Mouse (Mus musculus): ENCODE results near the gene Nfib.
A peak's percentile ranks its signal among the peaks of the same experiment; 100 is the strongest.

The Nfib gene

DNA sequence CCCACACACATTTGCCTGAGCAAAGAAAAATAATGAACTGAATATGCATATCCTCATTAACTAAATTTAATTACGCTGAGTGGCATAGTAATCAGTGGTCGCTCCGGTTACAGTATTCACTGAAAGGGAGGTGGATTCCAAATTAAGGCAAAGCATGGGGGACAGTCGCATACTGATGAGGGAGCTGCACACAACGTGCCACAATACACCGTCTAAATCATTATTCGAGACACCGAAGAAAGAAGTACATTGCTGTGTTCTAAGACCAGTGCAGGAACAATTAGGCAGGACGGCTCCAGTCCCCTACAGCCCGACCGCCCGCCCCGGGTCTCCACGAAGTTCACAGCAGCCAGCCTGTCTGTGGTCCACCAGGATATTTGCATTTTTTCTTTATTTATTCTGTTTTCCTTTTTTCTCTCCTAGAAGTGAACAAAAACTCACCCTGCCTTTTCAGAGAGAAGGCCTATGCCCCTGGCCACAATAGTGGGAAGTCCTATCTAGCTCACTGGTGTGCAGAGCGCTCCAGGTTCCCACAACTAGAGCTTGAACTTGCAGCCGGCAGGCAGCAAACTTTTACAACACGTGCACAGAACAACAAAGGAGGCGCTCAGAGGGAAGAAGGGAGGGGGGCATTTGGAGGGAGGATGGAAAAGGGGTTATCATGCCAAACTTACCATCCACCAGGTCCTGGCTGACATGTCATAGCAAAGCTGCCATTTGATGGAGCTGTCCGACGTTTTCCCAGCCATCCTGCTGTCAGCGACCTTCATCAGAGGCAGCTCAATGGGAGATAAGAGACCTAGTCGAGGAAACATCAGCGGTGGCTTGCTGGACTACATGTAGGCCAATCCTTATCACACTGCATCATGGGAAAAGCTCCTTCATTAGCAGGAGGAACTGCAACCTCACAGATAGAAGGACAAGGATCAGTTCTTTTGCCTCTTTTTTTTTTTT, at the start of gene Nfib:
TSS of gene Nfib (minus strand) at position 910 of the 954 bp plus-strand sequence.
- no peak for DNase-seq

DNA sequence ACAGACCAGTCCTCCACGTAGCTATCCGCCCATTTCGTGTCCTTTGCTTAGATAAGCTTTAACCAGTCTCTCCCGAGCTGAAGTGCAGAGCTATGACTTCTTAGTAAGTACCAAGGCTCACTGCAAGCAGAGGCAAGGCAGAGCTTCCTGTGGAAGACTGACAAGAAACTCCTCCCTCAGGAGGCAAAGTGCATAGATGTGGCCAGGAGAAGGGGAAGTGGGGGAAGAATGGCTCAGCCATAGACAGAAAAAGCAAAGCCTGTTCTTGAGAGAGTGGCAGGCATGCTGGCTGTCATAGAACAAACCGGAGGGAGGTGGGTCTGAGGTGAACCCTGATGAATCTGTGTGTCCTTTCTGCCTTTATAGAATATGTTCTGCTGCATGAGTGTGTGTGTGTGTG, 30.2 kb upstream of the Nfib start:
- DNase-seq = no peak

DNA sequence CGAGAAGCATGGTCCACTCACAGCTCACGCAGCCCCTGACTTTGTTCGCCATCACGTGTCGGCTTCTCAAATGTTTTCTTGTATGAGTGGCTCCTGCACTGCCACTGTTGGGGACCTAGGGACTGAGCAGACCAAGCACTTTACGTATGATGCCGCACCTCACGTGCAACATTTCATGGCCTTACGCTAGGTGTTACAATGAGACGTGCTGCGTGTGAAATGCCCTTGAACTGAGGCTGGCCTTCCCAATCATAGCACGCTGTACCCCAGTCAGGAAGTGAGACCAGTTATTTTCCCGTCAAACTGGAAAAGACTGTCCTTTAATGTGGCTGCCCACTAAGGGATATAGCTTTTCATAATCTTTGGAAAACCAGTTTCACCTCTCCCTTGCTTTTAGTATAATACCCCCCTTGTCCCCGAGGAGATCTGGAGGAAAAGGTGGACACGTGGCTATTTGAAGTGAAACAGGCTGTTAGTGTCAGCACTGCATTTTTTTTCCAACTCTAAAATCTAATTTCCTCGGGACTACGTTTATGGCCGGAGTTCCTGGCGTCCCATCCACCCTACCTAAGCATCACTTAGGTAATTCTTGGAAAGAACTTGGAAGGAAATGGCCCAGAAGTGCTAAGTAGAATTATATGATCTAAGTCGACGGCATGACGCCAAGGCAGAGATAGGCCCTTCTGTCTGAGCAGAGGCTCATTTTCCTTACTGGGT, 29.4 kb upstream of the Nfib start:
- no peak for DNase-seq

DNA sequence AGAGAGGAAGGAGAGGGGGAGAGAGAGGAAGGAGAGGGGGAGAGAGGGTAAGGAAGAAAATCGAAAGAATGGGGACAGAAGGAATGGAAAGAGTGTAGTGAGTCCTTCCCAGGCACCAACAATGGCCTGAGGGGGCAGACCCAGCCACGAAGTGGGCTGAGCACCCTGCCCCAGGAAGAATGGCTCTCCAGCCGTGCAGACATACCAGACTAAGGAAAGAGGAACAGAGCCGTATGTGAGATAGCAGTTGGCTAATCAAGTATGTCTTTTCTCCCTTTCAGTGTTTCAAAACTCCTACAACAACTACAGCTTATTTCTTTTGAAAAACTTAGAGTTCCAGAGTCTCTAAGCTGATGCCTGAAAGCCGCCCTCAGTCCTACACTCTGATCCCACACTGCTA, 28.8 kb upstream of the Nfib start:
- DNase-seq = no peak

DNA sequence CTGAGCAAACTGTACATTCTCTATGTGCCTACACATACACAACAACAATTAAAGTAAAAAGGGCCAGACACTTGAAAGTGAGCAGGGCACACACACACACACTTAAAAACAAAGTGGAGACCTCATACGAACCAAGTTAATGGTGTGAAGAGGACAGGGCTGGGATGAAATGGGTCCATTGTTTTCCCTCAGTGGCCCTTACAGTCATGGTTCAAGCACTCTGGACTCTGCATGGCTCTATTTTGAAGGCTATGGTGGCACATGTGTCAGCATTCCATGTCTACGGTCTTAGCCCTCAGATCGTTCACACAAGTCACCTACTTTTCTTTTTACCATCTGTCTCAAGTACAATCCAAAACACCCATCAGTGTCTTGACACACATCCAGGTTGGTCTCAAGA, 28.1 kb upstream of the Nfib start:
- no peak for DNase-seq

DNA sequence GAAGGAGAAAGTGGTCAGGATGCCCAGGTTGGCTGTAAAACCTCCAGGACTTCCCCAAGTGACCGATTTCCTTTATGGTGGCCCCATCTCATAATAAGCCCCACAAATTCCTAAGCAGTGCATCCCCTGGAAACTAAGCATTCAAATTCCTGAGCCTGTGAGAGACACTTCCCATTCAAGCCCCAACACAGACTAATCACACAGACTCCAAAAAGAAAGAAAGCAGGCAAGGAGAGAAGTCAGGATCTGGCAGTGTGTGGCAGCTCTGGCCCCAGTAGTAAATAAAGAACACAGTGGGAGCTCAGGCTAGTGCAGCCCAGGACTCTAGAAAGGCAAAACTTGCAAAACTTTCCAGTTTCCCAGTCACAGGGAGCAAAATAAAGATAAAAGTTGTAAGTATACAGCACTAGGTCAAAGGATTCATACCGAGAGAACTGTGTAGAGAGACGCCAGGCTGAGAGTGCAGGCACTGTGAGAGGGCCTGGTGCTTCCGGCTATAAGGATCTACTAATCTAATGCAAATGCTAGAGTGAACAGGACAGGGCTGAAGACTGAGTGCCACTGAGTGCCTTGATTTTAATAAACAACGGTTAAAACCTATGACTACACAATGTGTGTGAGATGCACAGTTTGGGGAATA, 24.8 kb upstream of the Nfib start:
- DNase-seq = no peak

DNA sequence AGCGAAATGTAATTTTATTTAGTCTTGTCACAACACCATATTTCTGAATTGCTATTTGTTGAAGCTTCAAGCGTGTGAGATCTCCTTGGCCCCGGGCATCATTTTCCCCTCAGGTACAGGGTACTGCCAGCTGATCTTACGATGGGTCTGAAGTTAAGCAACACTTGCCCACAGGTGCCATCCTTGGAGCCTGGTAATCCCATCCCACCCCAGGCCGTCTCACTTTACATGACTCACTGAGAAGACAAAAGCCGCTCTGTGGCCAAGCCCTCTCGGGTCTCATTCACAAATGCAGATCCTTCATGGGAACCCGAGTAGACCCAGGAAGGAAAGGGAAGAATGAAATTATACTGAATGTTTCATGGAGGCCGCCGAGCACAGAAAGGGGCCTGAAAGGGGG, 18.5 kb upstream of the Nfib start:
- DNase-seq = no peak

DNA sequence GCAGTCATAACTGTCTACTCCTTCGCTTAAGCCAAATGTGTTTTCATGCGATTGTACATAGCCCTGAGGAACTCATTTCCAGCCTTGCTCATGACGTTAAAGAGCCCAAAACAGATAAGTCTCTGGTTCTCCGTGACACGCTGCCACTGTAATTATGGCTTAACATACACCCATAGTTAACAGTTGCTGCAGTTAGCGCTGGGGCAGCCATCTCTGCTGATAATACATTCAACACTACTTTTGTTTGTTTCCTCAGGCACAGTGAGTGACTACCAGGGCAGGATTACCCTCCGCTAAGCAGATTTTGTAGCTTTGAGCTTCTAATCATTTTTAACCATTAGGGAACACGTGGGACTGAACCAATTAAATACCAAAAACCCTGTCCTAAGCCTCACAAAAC, 17.5 kb upstream of the Nfib start:
- DNase-seq = no peak

DNA sequence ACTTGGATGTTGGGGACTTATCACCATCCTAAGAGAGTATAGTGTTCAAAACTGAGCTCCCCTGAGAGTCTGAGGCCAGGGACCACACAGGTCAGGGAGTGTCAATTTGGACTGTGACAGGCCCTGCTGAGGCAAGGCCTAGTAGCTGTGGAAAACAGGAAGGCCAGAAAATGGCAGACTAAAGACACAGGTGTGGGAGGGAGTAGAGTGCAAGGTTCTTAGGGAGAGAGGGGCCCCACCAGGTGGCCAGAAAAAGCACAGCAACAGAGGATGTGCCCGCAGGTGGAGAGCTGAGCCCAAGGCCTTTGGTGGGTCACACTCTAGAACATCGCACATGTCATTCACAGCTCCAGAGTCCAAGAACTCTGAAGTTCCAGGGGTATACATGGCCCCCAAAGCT, 10.3 kb upstream of the Nfib start:
- DNase-seq = no peak

DNA sequence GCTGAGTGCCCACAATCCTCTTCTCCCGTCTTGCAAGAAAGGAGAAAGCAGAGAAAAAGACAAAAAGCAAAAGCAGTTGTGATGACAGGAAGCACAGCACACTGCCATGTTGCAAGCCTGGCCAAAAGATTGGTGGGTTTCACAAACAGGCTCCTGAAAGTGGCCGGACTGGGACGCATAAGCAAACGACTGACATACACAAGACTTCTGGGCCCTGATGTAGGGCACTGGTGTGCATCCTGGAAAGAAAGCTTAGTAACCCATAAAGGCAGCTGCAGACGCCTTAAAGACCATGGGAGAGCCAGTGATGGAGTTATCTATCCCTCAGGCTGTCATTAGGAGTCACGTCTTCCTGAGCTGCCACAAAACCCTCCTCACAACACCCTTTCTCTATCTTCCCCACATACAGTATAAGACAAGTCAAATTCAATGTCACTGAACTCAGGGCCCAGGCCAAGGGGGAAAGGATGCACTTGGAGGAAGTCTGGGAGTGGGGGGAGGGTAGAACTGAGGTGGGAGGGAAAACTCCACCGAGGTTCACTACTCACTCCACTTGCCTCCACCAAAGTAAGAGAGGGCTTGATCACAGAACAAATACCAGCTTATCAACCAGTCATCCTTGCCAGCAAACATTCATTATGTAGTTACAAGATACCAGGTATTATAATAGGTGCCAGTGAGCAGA, 6.2 kb upstream of the Nfib start:
- no peak for DNase-seq

DNA sequence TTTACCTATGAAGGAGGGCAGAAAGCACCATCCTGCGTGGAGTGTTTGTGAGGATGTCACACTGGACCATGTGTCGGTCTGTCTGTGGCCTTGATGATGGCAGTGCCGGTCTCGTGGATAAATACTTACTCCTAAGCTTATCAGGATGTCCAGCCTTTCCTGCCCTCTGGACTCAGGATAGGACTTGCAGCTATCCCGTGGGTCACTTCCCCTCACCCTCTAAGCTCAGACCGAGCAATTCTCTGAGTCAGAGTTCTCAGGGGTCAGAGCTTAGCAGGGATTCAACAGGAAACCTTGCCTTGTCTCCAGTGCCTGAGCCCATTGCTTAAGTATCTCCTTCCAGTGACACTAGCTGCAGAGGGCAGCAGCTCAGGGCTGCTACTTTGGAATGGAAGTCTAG, 4.1 kb upstream of the Nfib start:
- DNase-seq = peak in 1 of 2 experiments; percentile 5

DNA sequence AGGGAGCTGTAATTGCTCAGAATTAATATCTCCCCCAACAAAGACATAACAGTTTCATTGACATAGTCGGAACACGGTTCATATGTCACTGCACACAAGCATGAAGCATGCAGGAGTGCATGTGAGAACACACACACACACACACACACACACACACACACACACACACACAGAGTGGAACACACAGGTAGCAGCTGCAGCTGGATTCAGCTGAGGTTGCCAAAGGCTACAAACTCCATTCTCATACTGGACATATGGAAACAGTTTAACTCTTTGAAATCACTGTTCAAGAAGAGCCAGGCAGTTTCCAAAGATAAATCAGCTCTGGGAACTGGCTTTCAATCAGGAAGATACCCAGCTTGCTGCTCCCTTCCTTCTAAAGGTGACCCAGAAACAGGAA, 462 bp upstream of the Nfib start:
- DNase-seq = no peak

DNA sequence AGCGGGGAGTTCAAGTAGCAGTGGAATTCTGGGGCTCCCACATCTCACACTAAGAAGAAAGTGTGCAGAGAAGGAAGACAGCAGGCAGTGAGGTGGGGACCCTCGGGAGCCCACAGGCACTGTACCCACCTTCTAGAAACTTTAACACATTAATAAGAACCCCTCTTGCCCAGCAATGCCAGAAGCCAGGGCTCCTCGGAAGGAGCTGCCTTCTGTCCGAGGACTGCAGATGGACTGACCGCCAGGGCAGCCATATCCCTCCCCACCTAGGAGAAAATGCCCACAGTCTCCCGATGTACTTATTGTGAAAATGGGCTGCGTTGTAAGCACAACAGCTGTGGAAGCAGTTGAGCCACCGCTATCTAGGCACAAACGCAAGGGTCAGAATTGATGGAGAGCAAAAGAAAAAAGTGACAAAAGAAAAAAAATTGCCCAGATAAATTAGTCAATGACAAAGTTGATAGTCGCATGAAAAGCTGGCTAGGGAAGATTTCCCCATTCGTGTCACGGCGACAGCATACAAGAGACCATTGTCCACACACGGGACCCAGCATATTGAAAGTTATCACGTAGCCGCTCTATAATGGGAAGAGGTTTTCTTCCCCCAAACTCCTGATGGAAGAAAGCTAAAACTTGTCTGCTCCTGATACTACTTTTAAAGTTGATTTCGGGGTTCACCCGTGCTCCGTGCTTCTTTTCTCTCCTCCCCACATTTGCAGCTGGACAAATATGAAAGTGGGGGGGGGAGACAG, 1.3 kb downstream of the Nfib start:
- DNase-seq = no peak

DNA sequence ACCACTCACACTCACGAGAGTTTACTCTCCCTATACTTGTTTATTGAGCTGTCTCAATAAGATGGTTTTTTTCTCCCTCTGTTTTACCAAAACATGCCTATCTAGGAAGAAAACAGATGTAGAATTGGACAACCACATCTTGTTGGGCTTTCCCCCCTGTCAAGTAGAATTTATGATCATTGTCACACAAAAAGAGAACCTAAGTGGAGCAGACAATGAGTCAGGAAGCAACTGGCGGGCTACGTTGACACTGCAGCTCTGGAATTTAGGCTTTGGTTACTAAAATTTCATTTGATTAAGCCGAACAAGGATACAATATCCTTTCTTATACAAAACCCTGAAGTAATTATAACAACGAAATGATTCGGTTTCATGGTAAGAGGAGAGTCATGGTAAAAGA, 2.7 kb downstream of the Nfib start:
- no peak for DNase-seq

DNA sequence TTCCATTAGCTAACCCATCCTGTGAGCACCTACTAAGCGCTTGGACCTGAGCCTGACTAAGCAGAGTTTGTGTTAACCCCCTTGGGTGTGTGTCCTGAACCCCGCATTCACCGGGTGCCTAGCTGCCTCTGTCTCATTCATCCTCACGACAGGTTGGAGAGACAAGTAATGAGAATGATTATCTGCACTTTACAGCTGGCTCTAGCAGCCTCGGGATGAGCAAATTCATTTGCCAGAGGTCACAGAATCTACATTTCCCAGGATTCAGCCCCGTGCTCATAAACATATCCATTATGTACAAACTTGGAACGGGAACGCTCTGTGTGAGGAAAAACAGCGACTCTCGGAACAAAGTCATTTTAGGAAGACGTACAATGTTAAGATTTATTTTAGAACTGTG, 6.0 kb downstream of the Nfib start:
- DNase-seq = no peak

DNA sequence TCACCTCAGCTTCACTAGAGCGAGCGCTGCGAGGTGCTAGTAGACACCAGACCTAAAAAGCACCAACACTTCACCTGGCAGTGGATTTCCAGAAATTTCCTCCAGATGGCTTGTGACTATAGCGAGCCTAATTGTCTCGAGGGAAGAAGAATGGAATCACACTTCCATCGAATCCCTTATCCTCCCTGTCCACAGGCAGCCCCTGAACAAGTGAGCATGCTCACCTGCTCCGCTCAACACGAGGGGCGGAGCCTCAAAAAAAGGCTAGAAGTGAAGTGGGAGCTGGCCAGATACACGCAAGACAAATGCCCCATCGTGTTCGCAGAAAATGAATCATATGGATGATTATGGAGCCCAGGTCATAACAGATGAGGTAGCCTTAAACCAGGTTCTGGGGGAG, 6.9 kb downstream of the Nfib start:
- DNase-seq = no peak

DNA sequence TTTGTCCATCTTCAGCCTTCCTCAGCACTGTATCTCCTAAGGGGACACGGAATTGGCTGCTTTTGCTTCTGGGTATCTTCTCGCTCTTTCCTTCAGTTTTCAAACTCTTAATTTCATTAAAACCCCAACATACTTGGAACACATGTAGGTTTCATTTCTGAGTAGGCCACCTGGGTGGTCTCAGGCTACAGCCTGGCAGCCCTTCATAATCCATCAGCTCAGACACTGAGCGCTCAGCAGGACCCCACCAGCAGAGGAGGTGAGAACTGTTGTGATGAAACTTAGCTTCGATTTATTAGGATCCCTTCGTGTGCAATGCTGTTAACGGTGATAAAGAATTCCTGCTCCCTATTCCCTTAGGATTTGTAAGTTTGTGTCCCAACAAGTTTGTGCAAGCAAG, 8.4 kb downstream of the Nfib start:
- DNase-seq = no peak

DNA sequence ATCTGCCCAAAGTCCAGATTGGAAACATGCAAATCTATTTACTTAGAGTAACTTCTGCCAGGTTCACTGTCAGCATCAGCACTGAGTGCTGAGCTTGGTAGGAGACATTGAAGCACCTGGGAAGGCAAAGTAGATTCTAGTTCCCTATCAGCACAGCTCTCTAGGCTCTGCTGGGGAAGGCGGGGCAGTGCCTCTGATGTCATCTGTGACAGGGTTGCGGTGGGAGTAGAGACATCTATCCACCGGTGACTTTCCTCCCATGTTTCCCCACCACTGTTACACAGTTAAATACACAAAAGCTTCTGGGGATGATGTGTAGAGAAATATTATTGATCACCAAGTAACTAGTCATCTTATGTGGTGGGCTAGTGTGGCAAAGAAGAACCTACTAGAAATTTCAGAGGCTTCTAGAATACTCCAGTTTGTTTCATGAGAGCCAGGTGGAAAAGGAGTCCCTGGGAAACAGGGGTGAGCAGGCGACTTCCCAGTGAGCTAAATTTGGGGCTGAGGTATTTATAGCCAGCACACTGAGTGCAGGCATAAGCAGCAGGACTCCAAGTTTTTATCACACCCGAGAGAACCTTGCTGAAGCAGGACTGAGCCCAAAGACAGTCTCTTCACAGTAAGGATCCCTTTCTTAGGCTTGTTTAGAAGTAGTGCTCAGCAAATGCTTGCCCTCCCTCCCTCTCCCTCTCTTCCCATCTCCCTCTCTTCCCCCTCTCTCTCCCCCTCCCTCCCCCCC, 9.6 kb downstream of the Nfib start:
- DNase-seq = no peak

DNA sequence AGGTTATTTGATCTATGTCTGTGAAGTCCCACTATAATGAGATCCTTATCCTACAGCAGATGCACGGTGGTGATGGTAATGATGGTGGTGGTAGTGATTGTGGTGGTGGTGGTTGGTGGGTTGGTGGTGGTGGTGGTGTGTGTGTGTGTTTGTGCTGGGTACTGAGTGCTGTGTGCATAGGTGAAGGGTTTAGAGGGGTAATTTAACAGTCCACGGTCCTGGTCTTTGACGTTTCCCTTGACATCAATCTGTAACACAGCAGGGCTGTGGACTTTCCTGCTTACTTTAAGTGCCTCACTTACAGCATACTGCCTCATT, 13.6 kb downstream of the Nfib start:
- no peak for DNase-seq

DNA sequence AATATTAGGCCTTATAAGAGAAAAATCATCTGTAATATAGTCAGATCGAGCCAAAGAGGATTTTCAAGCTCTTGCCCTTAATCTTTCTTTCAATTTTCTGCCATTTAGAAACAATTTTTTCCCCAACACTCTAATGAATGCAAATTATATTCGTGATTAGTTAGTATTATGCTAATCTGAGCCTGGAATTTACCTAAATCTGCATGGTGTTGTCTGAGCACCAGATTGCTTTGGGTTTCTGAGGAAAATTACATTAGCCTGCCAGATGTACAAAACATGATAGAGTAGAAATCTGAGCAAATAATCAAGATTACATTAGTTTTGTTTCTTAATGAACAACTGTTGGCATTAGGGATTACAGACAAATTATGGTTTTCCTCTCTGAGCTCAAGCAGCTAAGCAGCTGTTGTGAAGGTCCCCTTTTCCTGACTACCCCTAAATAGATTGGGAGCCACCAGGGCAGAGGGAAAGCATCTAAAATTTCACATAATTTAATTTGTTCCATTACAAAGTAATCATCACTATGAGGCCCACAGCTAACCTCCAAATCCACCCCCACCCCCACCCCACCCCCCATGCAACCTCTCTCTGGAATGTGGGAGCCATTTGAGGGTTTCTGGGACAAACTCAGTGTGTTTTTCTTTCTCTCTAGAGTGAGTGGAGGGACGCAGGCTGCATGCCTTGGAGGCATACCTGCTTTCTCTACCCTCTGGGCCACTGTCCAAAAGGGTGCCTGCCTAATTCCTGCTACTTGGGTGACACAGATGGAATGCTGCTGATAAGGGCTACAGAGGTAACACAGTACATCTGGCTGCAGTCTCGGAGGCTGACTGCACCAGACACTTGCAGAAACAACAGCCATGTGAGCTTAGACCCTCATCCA, 14.2 kb downstream of the Nfib start:
- DNase-seq = peak in 1 of 2 experiments; percentile 14

DNA sequence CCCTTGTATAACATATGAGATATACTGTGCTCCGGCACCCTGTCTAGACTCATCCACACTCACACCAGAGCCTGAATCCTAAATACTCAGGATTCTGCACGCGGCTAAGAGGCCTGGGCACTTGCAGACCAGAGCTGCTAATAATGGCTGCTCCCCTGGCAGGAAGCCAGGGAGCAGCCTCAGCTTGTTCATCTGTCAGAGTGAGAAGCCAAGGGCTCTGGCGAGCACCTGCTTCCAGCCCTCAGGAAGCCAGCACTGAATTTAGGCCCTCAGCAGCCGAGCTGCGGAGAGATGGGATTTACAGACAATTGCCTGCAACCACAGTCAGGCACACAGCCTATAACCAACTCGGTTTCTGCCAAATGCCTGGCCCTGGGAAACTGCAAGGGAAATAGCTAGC, 15.3 kb downstream of the Nfib start:
- DNase-seq = peak; percentile 11 to 31

All from kidney, postnatal 4 days (tissue).